Mouse (Mus musculus) liver, embryonic 13.5 days (tissue): Measurements from ENCODE around the gene Frat1. TPM values are rescaled to one million over a fixed set of nuclear protein-coding genes. Genes with fewer than 3 reads are reported as not detected.
"Not testable (repeated sequence)": the region's sequence is repeated elsewhere in the genome, so short reads cannot be mapped to it uniquely, and the experiment has no call there.

Experiments used
- ATAC-seq: fragments of 200-750 bp; cut with Nextera tagmentation; 2 replicates; pipeline ENCODE4 v1.8.0; 2017; ENCODE audit warnings: low read depth, mild to moderate bottlenecking, moderate number of reproducible peaks, moderate library complexity
- DNase-seq: peaks from one replicate; pipeline ENCODE4 v3.0.0; 2022
- H3K27ac ChIP-seq: fragments of 300-500 bp; sonication (generic); 2 replicates; pipeline ENCODE4 v1.5.1; 2015; ENCODE audit warnings: moderate library complexity, mild to moderate bottlenecking, inconsistent platforms
- H3K27me3 ChIP-seq: fragments of 300-500 bp; sonication (generic); 2 replicates; pipeline ENCODE4 v1.6.1; 2015; ENCODE audit warnings: mild to moderate bottlenecking, inconsistent platforms
- H3K36me3 ChIP-seq: fragments of 300-500 bp; sonication (generic); 2 replicates; pipeline ENCODE4 v1.6.1; 2015; ENCODE audit warnings: mild to moderate bottlenecking, inconsistent platforms
- H3K4me1 ChIP-seq: fragments of 300-500 bp; sonication (generic); replicated peaks from 2 replicates; pipeline ENCODE4 v1.6.1; 2015; ENCODE audit warnings: inconsistent platforms
- H3K4me2 ChIP-seq: fragments of 300-500 bp; sonication (generic); 2 replicates; pipeline ENCODE4 v1.6.1; 2015; ENCODE audit warnings: inconsistent platforms, mild to moderate bottlenecking, moderate library complexity
- H3K4me3 ChIP-seq: fragments of 300-500 bp; sonication (generic); replicated peaks from 2 replicates; pipeline ENCODE4 v1.5.1; 2015; ENCODE audit warnings: mild to moderate bottlenecking, inconsistent platforms
- H3K9ac ChIP-seq: fragments of 300-500 bp; sonication (generic); 2 replicates; pipeline ENCODE4 v1.6.1; 2015; ENCODE audit warnings: mild to moderate bottlenecking, inconsistent platforms
- H3K9me3 ChIP-seq: fragments of 300-500 bp; sonication (generic); replicated peaks from 2 replicates; pipeline ENCODE4 v1.6.1; 2016; ENCODE audit warnings: inconsistent platforms
- WGBS: fragments of 180-500 bp; shearing (Covaris S2); methylation state at CpG from one replicate; pipeline ENCODE4 v1.1.7; 2015; ENCODE audit not compliant: insufficient replicate concordance; 5-methylcytosine and 5-hydroxymethylcytosine counted together
- polyA plus RNA-seq: library from polyadenylated mRNA; unstranded; fragments of >200 nt; fragmentation: Nextera tagmentation; extraction: Ambion mirVana; gene quantifications from 2 replicates; pipeline ENCODE4 v1.2.1, GENCODE M21; 2015

Frat1 gene
- polyA plus RNA-seq, 1 experiment from 2014 or later: 13.7 TPM

- no peak overlapping the region for H3K4me3 ChIP-seq
- H3K27ac ChIP-seq: no peak overlapping the region
- peaks cover 3% of the 10 kb centered on the region; the same call in 1 of the 2 replicates for H3K4me1 ChIP-seq
- no peak overlapping the region for H3K4me2 ChIP-seq
- DNase-seq: no peak
- H3K9me3 ChIP-seq: no peaks in the 10 kb centered on the region
- no peak overlapping the region for H3K9ac ChIP-seq
- peaks cover 96% of the 10 kb centered on the region for H3K36me3 ChIP-seq
- 87% methylated on average over 5 of the region's 5 CpGs for WGBS
- ATAC-seq: no peak
- H3K27me3 ChIP-seq: no peaks in the 10 kb centered on the region
Measured at GRCm38 (mm10) chr19:41869296-41869695, 39.5 kb downstream of the Frat1 start.

- H3K4me1 ChIP-seq, H3K4me3 ChIP-seq, H3K4me2 ChIP-seq, ATAC-seq, H3K9ac ChIP-seq, DNase-seq, H3K27me3 ChIP-seq, H3K27ac ChIP-seq, H3K9me3 ChIP-seq: not testable (repeated sequence)
- 83% methylated on average over 5 of the region's 5 CpGs for WGBS
- peaks cover 96% of the 10 kb centered on the region for H3K36me3 ChIP-seq
Measured at GRCm38 (mm10) chr19:41869946-41870345, 40.2 kb downstream of the Frat1 start.

GRCm38 (mm10) chr19:41872285-41872684, 42.5 kb downstream of the Frat1 start:
- H3K36me3 ChIP-seq: peaks cover 95% of the 10 kb centered on the region
- no peaks in the 10 kb centered on the region for H3K9me3 ChIP-seq
- H3K27me3 ChIP-seq: no peaks in the 10 kb centered on the region
- no peak for DNase-seq
- H3K4me2 ChIP-seq: no peak overlapping the region
- ATAC-seq: no peak
- WGBS: 77% methylated on average over 2 of the region's 2 CpGs
- H3K4me3 ChIP-seq: no peak overlapping the region
- H3K27ac ChIP-seq: no peak overlapping the region
- peaks cover 3% of the 10 kb centered on the region; the same call in 1 of the 2 replicates for H3K4me1 ChIP-seq
- H3K9ac ChIP-seq: no peak overlapping the region

GRCm38 (mm10) chr19:41874356-41874755, 44.6 kb downstream of the Frat1 start:
- Histone ChIP-seq H3K27ac (no peak overlapping the region), H3K4me3 (no peak overlapping the region), H3K27me3 (no peaks in the 10 kb centered on the region), H3K36me3 (peaks cover 90% of the 10 kb centered on the region), H3K9ac (no peak overlapping the region), H3K4me1 (peaks cover 3% of the 10 kb centered on the region; the same call in 1 of the 2 replicates), H3K4me2 (no peak overlapping the region), H3K9me3 (no peaks in the 10 kb centered on the region)
- 85% methylated on average over 14 of the region's 14 CpGs for WGBS
- ATAC-seq: no peak
- DNase-seq: no peak

- 84% methylated on average over 4 of the region's 4 CpGs for WGBS
- no peak overlapping the region for H3K4me3 ChIP-seq
- no peaks in the 10 kb centered on the region for H3K4me1 ChIP-seq
- peaks cover 89% of the 10 kb centered on the region for H3K36me3 ChIP-seq
- ATAC-seq: no peak
- H3K9ac ChIP-seq: no peak overlapping the region
- no peaks in the 10 kb centered on the region for H3K9me3 ChIP-seq
- H3K27ac ChIP-seq: no peak overlapping the region
- no peaks in the 10 kb centered on the region for H3K27me3 ChIP-seq
- DNase-seq: no peak
- H3K4me2 ChIP-seq: no peak overlapping the region
Measured at GRCm38 (mm10) chr19:41881842-41882241, 52.1 kb downstream of the Frat1 start.

Other genes starting within 250 kb of the Frat1 start
- 1.3 and 1.4 TPM in 2 replicates for gene Gm340, start 247.6 kb upstream of the Frat1 start, polyA plus RNA-seq
- gene Slit1, start 86.3 kb upstream of the Frat1 start, polyA plus RNA-seq: 0.05 and 0.12 TPM in 2 replicates
- 25.0 and 33.6 TPM in 2 replicates for gene Arhgap19, start 27.9 kb upstream of the Frat1 start, polyA plus RNA-seq
- 4.6 and 6.0 TPM in 2 replicates for gene Frat2, start 18.2 kb downstream of the Frat1 start, polyA plus RNA-seq
- 15.2 and 17.2 TPM in 2 replicates for gene Rrp12, start 66.2 kb downstream of the Frat1 start, polyA plus RNA-seq
- gene Pgam1, start 82.0 kb downstream of the Frat1 start, polyA plus RNA-seq: 230 and 238 TPM in 2 replicates
- 61.6 and 67.2 TPM in 2 replicates for gene Exosc1, start 103.5 kb downstream of the Frat1 start, polyA plus RNA-seq
- 43.1 and 44.1 TPM in 2 replicates for gene Zdhhc16, start 103.5 kb downstream of the Frat1 start, polyA plus RNA-seq
- 10.4 and 13.5 TPM in 2 replicates for gene Mms19, start 151.2 kb downstream of the Frat1 start, polyA plus RNA-seq
- gene Ubtd1, start 151.8 kb downstream of the Frat1 start, polyA plus RNA-seq: 3.3 and 3.9 TPM in 2 replicates
- gene Ankrd2, start 206.0 kb downstream of the Frat1 start, polyA plus RNA-seq: 0.15 and 0.16 TPM in 2 replicates
- 21.6 and 21.9 TPM in 2 replicates for gene Hoga1, start 215.6 kb downstream of the Frat1 start, polyA plus RNA-seq
- gene 4933411K16Rik, start 222.3 kb downstream of the Frat1 start, polyA plus RNA-seq: 0.15 TPM in 1 of 2 replicates, not detected in the other